Mouse (Mus musculus) stomach, postnatal 0 days (tissue): ENCODE measurements around the gene Olfr530.

Experiments
- CTCF ChIP-seq: IDR thresholded peaks from 2 replicates; pipeline ENCODE4 v1.5.1; 2016; ENCODE audit warnings: antibody characterized with exemption, low read depth, mild to moderate bottlenecking, moderate library complexity
- EP300 ChIP-seq: optimal IDR thresholded peaks from 2 replicates; pipeline ENCODE3; 2016; ENCODE audit warnings: antibody characterized with exemption

- TF ChIP-seq EP300 (no peak), CTCF (no peak)
Measured at GRCm38 (mm10) chr7:140376231-140376630, at the start of gene Olfr530.
